Mouse (Mus musculus): ENCODE measurements at regions not wholly inside any gene's neighbourhood (a gene's known extent, or its start where the extent isn't known, plus 50 kb on each side); places are given as distances from the start of the nearest gene placed in this dataset.

GRCm38 (mm10) chr16:55435139-55435968, 137.6 kb upstream of the Zpld1 start:
- DNase-seq = no peak

DNA sequence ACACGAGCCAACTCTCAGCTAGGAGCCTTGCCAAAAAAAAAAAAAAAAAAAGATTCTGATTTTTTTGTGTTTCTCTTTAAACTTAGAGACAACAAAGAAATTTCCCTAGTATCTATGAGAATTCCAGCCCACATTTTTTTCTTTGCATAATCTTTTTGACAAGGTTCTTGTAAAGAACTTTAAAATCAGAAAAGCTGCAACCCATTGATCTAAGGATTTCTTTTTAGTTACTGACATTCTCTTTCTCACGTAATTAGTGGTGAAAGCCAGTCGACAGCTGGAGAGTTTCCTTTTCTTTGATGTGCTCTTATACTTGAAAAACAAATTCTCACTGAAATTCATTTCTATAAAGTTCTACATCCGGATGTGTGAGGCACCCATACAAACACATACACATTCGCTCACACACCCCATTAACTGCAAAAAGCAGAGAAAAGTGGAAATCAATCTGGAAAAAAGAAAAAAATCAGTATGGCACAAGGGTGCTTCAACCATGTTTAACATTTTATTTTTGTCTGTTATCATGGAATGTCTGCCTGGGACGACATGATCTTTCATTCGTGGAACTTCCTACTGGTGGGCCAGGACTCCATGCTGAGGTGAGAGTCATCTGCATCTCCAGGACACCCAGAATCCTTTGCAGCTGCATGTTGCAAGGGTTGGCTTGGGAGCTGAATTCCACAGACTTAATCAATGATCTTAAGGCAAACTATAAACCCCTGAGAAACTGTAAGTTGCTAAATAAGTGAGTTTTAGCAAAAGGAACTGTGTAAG, 124.0 kb upstream of the Zpld1 start:
- DNase-seq = no peak

DNA sequence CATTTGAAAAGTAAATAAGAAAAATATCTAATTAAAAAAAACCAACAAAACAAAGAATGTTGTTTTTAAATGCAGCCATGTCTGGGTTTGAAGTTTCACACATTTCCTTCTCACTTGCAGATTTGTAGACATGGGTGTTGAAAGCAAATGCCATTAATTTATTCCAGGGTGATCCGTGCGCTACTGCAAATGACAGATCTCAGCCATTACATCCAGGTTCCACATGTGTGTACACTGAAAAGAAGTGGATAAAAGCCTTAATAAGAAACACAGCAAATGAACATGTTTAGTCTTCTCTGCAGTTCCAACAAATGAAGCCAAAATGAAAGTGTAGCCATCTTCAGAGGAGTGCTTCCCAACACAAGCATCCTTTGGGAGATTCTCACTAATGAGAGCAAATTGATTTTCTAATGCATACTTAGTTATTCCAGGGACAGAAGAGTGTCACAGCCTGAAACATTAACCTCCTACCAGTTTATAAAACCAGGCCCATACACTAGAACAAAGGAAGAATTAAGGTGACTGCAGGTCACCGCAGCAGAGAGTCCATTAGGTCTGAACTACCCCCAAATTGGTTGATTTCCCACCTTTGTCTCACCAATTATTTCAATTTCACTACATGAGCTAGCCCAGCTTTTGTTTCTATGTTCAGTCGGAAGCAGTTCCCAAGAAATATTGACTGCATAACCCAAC, 123.2 kb upstream of the Zpld1 start:
- DNase-seq = no peak

- no peak for DNase-seq
These were observed 121.1 kb upstream of the Zpld1 start for GRCm38 (mm10) chr16:55418871-55419270.

GRCm38 (mm10) chr16:55400818-55401217, 103.0 kb upstream of the Zpld1 start:
- DNase-seq = no peak

DNA sequence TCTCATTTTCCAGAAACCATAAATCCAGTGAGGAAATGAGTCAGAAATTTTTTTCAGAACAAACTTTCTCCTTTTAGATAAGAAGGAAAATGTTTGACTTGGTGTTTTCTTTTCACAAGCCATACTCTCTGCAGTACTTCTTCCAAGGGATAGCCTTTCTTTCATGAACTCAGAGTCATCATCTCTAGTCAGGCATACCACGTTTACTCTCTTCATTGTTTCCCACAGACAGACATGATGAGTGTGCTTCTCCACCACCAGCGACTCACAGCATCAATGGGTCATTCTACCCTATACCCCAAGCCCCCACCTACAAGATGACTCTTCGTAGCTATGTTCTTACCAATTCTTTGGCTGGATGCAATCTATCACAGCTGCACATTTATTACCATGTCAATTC, 97.1 kb upstream of the Zpld1 start:
- no peak for DNase-seq

GRCm38 (mm10) chr16:55390400-55390799, 92.6 kb upstream of the Zpld1 start:
- no peak for DNase-seq

DNA sequence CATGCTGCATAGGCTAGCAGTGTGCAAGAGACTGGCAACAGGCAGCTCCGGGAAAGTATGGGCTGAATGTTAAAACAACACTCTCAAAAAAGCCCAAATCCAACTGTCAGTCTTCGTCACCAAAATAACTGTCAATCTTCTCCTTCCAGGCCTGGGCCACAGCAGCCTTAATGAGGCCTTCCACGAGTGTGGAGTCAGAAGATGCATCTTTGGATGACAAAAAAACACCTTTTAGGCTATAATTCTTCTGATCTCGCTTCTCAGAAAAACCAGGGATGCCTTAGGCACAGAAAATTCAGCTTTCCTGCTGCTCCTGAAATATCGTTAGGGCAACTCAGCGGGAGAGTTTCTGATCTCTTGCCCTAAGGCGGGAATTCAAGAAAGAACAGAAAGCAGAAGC, 82.2 kb upstream of the Zpld1 start:
- DNase-seq = no peak

DNA sequence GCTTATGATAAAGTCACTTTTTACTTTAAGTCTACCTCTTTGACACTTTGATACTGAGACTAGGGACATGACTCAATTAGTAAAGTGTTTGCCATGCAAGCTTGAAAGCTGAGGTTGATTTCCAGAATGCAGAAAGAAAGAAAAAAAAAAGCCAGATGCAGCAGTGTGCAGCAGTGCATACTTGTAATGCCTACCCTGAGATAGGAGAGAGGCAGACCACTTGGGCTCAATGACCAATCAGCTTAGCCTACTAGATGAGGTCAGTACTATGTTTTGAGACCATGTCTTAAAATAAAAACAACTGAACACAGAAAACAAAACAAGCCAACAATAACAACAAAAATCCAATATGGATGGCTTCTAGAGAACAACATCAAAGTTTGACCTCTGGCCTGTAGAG, 81.4 kb upstream of the Zpld1 start:
- no peak for DNase-seq

- no peak for DNase-seq
These were observed 80.9 kb upstream of the Zpld1 start for GRCm38 (mm10) chr16:55378701-55379100.

DNA sequence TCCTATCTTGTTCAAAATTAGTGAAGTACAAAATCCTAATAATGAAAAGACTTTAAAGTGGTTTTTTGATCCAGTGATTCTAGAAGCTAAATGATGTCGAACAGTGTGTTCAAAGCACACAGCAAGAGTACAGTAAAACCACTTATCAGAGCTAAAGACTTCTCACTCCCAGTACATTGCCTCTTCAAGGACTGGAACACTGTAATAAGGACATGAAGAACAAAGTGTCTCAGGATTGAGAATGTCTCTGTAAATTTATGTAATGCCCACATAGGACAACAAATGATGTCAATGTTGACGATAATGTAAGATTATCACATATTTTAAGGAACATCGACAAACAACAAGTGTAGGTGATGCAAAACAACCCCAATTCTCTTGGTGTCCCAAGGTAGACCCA, 78.1 kb upstream of the Zpld1 start:
- no peak for DNase-seq

GRCm38 (mm10) chr16:55357686-55358085, 59.9 kb upstream of the Zpld1 start:
- no peak for DNase-seq

DNA sequence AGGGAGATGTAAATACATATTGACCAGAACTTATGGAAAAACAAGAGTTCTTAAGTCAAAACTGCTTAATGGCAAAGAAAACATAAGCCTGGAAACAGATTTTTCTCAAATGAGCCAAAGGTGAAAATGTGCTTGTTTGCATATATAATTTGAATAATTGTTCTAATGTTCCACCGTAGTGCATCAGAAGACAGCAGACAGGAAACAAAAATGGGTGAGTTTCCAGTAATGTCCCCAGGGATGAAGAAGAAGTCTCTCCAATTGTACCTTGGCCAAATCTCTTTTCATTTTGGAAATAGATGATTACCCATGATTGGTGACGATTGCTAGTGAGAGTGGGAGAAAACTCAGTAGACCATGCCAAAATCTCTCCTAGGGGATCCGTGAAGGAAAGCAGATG, 58.3 kb upstream of the Zpld1 start:
- DNase-seq = no peak

All from cerebellum, adult 8-10 months (tissue).